Mouse (Mus musculus) adrenal gland, adult 18-20 months (tissue): ENCODE measurements around the gene Arhgdig. TPM values are rescaled to one million over a fixed set of nuclear protein-coding genes. Genes with fewer than 3 reads are reported as not detected.

ENCODE experiments used
- total RNA-seq, 2 experiments: library from RNA; stranded (reverse); gene quantifications; 1 replicate in 1 of 2; 2 replicates in 1 of 2; pipeline ENCODE4 v1.2.3; 2021

The Arhgdig gene
- total RNA-seq, 2 experiments from 2014 or later, result 12.7 to 13.2 TPM

Other genes with a start within 250 kb of the Arhgdig start
- 10 to 100 TPM; 22.6 to 24.4 TPM for gene Capn15, start 222.0 kb downstream of the Arhgdig start, total RNA-seq
- 10 to 100 TPM; 22.6 to 24.6 TPM for gene Rab11fip3, start 138.2 kb downstream of the Arhgdig start, total RNA-seq
- 10 to 100 TPM; 23.8 to 25.0 TPM for gene Decr2, start 117.4 kb downstream of the Arhgdig start, total RNA-seq
- 1 to 10 TPM; 2.9 to 3.2 TPM for gene Nme4, start 112.2 kb downstream of the Arhgdig start, total RNA-seq
- 1 to 10 TPM; 6.4 to 7.6 TPM for gene Tmem8, start 94.5 kb downstream of the Arhgdig start, total RNA-seq
- gene Mrpl28, start 84.3 kb downstream of the Arhgdig start, total RNA-seq, result 10 to 100 TPM; 84.1 to 87.5 TPM
- gene Axin1, start 69.1 kb downstream of the Arhgdig start, total RNA-seq, result 10 to 100 TPM; 38.6 to 46.8 TPM
- gene Pdia2, start 8.7 kb downstream of the Arhgdig start, total RNA-seq, result under 1 TPM; 0.70 to 0.96 TPM
- 10 to 100 TPM; 40.8 to 47.1 TPM for gene Rgs11, start 4.8 kb downstream of the Arhgdig start, total RNA-seq
- 100 to 1,000 TPM; 112 to 124 TPM for gene Fam234a, start 36.5 kb upstream of the Arhgdig start, total RNA-seq
- gene Luc7l, start 45.1 kb upstream of the Arhgdig start, total RNA-seq, result 10 to 100 TPM; 61.9 to 81.4 TPM
- 10 to 100 TPM; 23.2 to 35.2 TPM for gene Neurl1b, start 207.0 kb upstream of the Arhgdig start, total RNA-seq